In genomic region chr7:27467648-27468047, GRCm38 (mm10) we compare ENCODE assay signal across 14 mouse cellular contexts. TPM values are rescaled to one million over a fixed set of nuclear protein-coding genes. Genes with fewer than 3 reads are reported as not detected.
DNase-seq lines count a peak whose midpoint lies in the region; ATAC-seq lines count a peak whose summit lies in the region.
"Had no signal": no experiment of that assay in that cellular context is flagged by ENCODE, and none has a peak within 500 bp of the region (broad histone marks: within the 10 kb centered on the region; RNA-seq: fewer than 3 reads in every experiment).

No protein-coding gene starts in this region.

- no peak for ATAC-seq in cerebellum, adult (ENCODE audit: insufficient number of reproducible peaks, low FRiP score, low TSS enrichment)
- ATAC-seq in kidney, embryonic 15.5 days (replicated peaks; ENCODE audit: low FRiP score), result peak; percentile 53
- ATAC-seq: intestine, embryonic 15.5 days had no signal

- H3K4me2 ChIP-seq in kidney, embryonic 15.5 days, result no peak overlapping the region
- H3K4me2 ChIP-seq: embryonic facial prominence, embryonic 12.5 days; intestine, embryonic 15.5 days had no signal

- no peaks in the 10 kb centered on the region for H3K27me3 ChIP-seq in kidney, embryonic 15.5 days
- H3K27me3 ChIP-seq: embryonic facial prominence, embryonic 12.5 days; intestine, embryonic 15.5 days had no signal

- H3K4me1 ChIP-seq in kidney, embryonic 15.5 days, result peaks cover 11% of the 10 kb centered on the region
- H3K4me1 ChIP-seq: intestine, embryonic 15.5 days had no signal

- WGBS in kidney, embryonic 15.5 days, result 10% methylated on average over 4 of the region's 4 CpGs

- no peaks in the 10 kb centered on the region for H3K9me3 ChIP-seq in kidney, embryonic 15.5 days (replicated peaks)
- H3K9me3 ChIP-seq: embryonic facial prominence, embryonic 12.5 days; G1E; intestine, embryonic 15.5 days; midbrain, embryonic 10.5 days had no signal

- H3K4me3 ChIP-seq in kidney, embryonic 15.5 days (replicated peaks), result no peak overlapping the region
- H3K4me3 ChIP-seq: embryonic facial prominence, embryonic 12.5 days; intestine, embryonic 15.5 days; midbrain, embryonic 10.5 days had no signal

- peak overlapping the region; percentile 45; the same call in 1 of the 2 replicates for H3K27ac ChIP-seq in kidney, embryonic 15.5 days
- H3K27ac ChIP-seq: embryonic facial prominence, embryonic 12.5 days; intestine, embryonic 15.5 days; midbrain, embryonic 10.5 days had no signal

- no peaks in the 10 kb centered on the region for H3K36me3 ChIP-seq in kidney, embryonic 15.5 days
- H3K36me3 ChIP-seq: embryonic facial prominence, embryonic 12.5 days; intestine, embryonic 15.5 days; midbrain, embryonic 10.5 days had no signal

- DNase-seq in cerebellum, adult 8-10 months, result peak; percentile 25
- DNase-seq in kidney, postnatal 10 days, result no peak
- DNase-seq in testis, postnatal 10 days (ENCODE audit: low spot score), result peak; percentile 65
- DNase-seq in testis, postnatal 14 days (ENCODE audit: low spot score), result no peak
- no peak for DNase-seq in ovary, adult 18-20 months (ENCODE audit: low spot score)
- no peak for DNase-seq in lung, postnatal 36 days
- DNase-seq: heart, postnatal 14 days; lung, postnatal 10 days had no signal

- no peak overlapping the region for H3K9ac ChIP-seq in kidney, embryonic 15.5 days
- H3K9ac ChIP-seq: embryonic facial prominence, embryonic 12.5 days; intestine, embryonic 15.5 days had no signal

RNA-seq across cellular contexts. Expression of gene Sertad3, which starts 5.9 kb away (rescaled TPM):
- 30.3 and 32.0 TPM in 2 replicates for polyA plus RNA-seq in kidney, embryonic 15.5 days (2015; fragmentation: Nextera tagmentation; extraction: Ambion mirVana)

RNA-seq across cellular contexts. Expression of gene Sertad1, which starts 19.1 kb away (rescaled TPM):
- 40.5 and 41.0 TPM in 2 replicates for polyA plus RNA-seq in kidney, embryonic 15.5 days (2015; fragmentation: Nextera tagmentation; extraction: Ambion mirVana)

RNA-seq across cellular contexts. Expression of gene Blvrb, which starts 19.9 kb away (rescaled TPM):
- 44.5 and 57.4 TPM in 2 replicates for polyA plus RNA-seq in kidney, embryonic 15.5 days (2015; fragmentation: Nextera tagmentation; extraction: Ambion mirVana)

RNA-seq across cellular contexts. Expression of gene Sptbn4, which starts 20.2 kb away (rescaled TPM):
- 0.27 and 0.39 TPM in 2 replicates for polyA plus RNA-seq in kidney, embryonic 15.5 days (2015; fragmentation: Nextera tagmentation; extraction: Ambion mirVana)

RNA-seq across cellular contexts. Expression of gene Prx, which starts 31.5 kb away (rescaled TPM):
- 4.0 and 4.8 TPM in 2 replicates for polyA plus RNA-seq in kidney, embryonic 15.5 days (2015; fragmentation: Nextera tagmentation; extraction: Ambion mirVana)

Comparison
In these comparisons a context has a peak if more than half of its experiments do, and no peak if none do; other contexts are left out.
1. DNase-seq: peak in cerebellum, adult 8-10 months (single experiment) and testis, postnatal 10 days (single experiment); none in kidney, postnatal 10 days (single experiment), testis, postnatal 14 days (single experiment), ovary, adult 18-20 months (single experiment) and lung, postnatal 36 days (single experiment).